Mouse (Mus musculus) liver, embryonic 14.5 days (tissue): ENCODE results near the gene Disp1. TPM values are rescaled to one million over a fixed set of nuclear protein-coding genes. Genes with fewer than 3 reads are reported as not detected.
A peak's percentile ranks its signal among the peaks of the same experiment; 100 is the strongest.

ENCODE experiments used
- ATAC-seq: fragments of 200-750 bp; cut with Nextera tagmentation; 2 replicates; pipeline ENCODE4 v1.8.0; 2017; ENCODE audit warnings: moderate number of reproducible peaks, mild to moderate bottlenecking, moderate library complexity; ENCODE audit not compliant: insufficient read depth
- DNase-seq, 3 experiments: peaks; one replicate each; pipeline ENCODE4 v3.0.0-alpha.2; 2012 to 2013; ENCODE audit warnings: low read depth in 3 of 3, low spot score in 3 of 3
- H3K27ac ChIP-seq: fragments of 300-500 bp; sonication (generic); 2 replicates; pipeline ENCODE4 v1.5.1; 2014; ENCODE audit warnings: moderate library complexity, mild to moderate bottlenecking, control low read depth, inconsistent platforms
- H3K27me3 ChIP-seq: fragments of 300-500 bp; sonication (generic); 2 replicates; pipeline ENCODE4 v1.6.1; 2014; ENCODE audit warnings: mild to moderate bottlenecking, low read length, moderate library complexity; ENCODE audit not compliant: control insufficient read depth, insufficient read depth
- H3K36me3 ChIP-seq: fragments of 300-500 bp; sonication (generic); replicated peaks from 2 replicates; pipeline ENCODE4 v1.6.1; 2014; ENCODE audit warnings: low read depth; ENCODE audit not compliant: control insufficient read depth, insufficient read depth
- H3K4me1 ChIP-seq, 2 experiments: fragments of 200-500 bp in 1 of 2; fragments of 300-500 bp in 1 of 2; sonication (generic) in 1 of 2; replicated peaks; 2 replicates each; pipeline ENCODE4 v1.6.1; 2012 to 2014; ENCODE audit warnings: antibody characterized with exemption in 1 of 2, inconsistent platforms in 1 of 2, low read length in 1 of 2; ENCODE audit not compliant: control insufficient read depth in 2 of 2, insufficient read depth in 2 of 2
- H3K4me2 ChIP-seq: fragments of 300-500 bp; sonication (generic); 2 replicates; pipeline ENCODE4 v1.6.1; 2014; ENCODE audit warnings: low read depth, mild to moderate bottlenecking, control low read depth, moderate library complexity
- H3K4me3 ChIP-seq, 2 experiments: fragments of 200-500 bp in 1 of 2; fragments of 300-500 bp in 1 of 2; sonication (generic) in 1 of 2; 2 replicates each; pipeline ENCODE4 v1.5.1; 2012 to 2014; ENCODE audit warnings: low read depth in 2 of 2, low read length in 2 of 2, mild to moderate bottlenecking in 2 of 2, control low read depth in 1 of 2, inconsistent platforms in 1 of 2, moderate library complexity in 1 of 2; ENCODE audit not compliant: insufficient read depth in 1 of 2
- H3K9ac ChIP-seq: fragments of 300-500 bp; sonication (generic); replicated peaks from 2 replicates; pipeline ENCODE4 v1.6.1; 2014; ENCODE audit warnings: mild to moderate bottlenecking, control low read depth, moderate library complexity
- H3K9me3 ChIP-seq: fragments of 300-500 bp; sonication (generic); 2 replicates; pipeline ENCODE4 v1.6.1; 2016; ENCODE audit warnings: low read length, mixed read lengths; ENCODE audit not compliant: control insufficient read depth
- CTCF ChIP-seq: IDR thresholded peaks from 2 replicates; pipeline ENCODE4 v1.5.1; 2016; ENCODE audit warnings: antibody characterized with exemption, low read depth, control low read depth
- EP300 ChIP-seq: IDR thresholded peaks from 2 replicates; pipeline ENCODE4 v1.6.1; 2016; ENCODE audit warnings: antibody characterized with exemption, low read depth
- WGBS: fragments of 180-500 bp; shearing (Covaris S2); extraction: QIAGEN DNeasy Blood & Tissue Kit; methylation state at CpG from one replicate; pipeline ENCODE4 v1.1.7; 2014; ENCODE audit not compliant: insufficient replicate concordance; 5-methylcytosine and 5-hydroxymethylcytosine counted together
- polyA plus RNA-seq, 2 experiments: library from polyadenylated mRNA; depleted of rRNA in 1 of 2; stranded (reverse) in 1 of 2; unstranded in 1 of 2; fragments of >200 nt; fragmentation: Nextera tagmentation in 1 of 2; extraction: Ambion mirVana in 1 of 2; gene quantifications; 2 replicates each; pipeline versions ENCODE4 v1.2.1 to v1.2.3; 2012 to 2014

The Disp1 gene
- polyA plus RNA-seq, 2 experiments, result 2.0 to 2.4 TPM

DNA sequence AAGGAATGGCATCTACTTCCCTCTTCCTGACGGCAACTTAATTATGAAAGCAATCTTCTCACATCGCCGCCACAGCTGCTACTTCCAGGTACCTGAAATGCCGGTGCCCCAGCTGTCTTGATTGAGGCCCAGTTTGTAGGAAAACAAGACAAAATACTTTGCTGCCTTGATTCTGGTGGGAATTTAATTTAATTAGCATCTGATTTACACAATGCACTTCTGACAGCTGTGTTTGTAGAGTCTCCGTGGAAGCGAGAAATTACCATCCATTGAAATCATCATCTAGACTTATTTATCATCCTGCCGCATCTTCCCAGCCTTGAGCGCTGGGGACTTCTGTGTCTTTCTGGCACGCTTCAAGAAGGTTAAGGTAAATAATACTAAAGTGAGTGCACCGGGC is 31.3 kb upstream of the Disp1 start:
- WGBS, result 64% methylated on average over 10 of the region's 10 CpGs
- Histone ChIP-seq H3K9me3 (no peaks in the 10 kb centered on the region), H3K36me3 (no peaks in the 10 kb centered on the region), H3K4me1 (peaks cover 3 to 12% of the 10 kb centered on the region in 2 experiments; a peak in 3 of 4 replicates), H3K4me2 (no peak overlapping the region), H3K4me3 (no peak overlapping the region), H3K27me3 (no peaks in the 10 kb centered on the region), H3K27ac (no peak overlapping the region), H3K9ac (no peak overlapping the region)
- DNase-seq, result no peak
- TF ChIP-seq EP300, result no peak
- no peak for TF ChIP-seq CTCF
- no peak for ATAC-seq

DNA sequence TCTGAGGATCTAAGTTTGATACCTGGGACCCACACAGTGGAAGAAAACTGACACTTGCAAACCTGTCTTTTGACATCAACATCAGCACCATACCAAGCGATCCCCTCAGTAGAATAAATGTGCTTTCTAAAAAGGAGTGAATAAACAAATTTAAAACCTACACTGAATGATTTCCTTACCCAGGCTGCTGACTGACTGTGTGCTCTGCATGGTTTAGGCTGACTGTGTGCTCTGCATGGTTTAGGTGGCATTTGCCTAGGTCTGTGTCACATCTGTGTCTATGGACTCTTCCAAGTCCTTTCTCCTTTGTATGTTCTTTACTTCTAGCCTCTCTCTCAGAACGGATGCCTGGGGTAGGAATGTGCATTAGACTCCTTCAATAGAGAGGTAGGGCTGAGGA is 30.5 kb upstream of the Disp1 start:
- WGBS, result 52% methylated on average over 2 of the region's 2 CpGs
- Histone ChIP-seq H3K4me2 (no peak overlapping the region), H3K9ac (no peak overlapping the region), H3K4me3 (no peak overlapping the region), H3K9me3 (no peaks in the 10 kb centered on the region), H3K27ac (no peak overlapping the region), H3K36me3 (no peaks in the 10 kb centered on the region), H3K4me1 (peaks cover 3 to 15% of the 10 kb centered on the region in 2 experiments; a peak in 3 of 4 replicates), H3K27me3 (no peaks in the 10 kb centered on the region)
- TF ChIP-seq EP300 (no peak), CTCF (no peak)
- ATAC-seq, result no peak
- no peak for DNase-seq

DNA sequence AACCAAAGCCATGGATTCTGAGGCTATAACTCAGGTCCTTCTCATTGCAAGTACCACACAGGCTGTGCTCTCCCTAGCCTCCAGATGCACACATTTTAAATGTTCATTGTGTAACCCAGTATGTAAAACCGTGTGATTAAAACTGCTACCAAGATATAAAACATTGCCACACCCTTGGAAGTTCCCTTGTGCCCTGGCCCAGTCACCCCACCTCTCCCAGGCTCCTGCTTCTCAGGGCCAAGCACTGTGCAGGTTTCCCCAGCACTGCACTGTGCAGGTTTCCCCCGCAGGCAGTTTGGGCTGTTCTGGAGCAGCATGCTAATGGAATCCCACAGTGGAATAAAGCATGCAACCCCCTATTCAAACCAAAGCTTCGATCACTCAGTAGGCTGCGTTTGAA is 29.3 kb upstream of the Disp1 start:
- Histone ChIP-seq H3K4me2 (no peak overlapping the region), H3K4me1 (peaks cover 3 to 15% of the 10 kb centered on the region in 2 experiments; a peak in 3 of 4 replicates), H3K9me3 (no peaks in the 10 kb centered on the region), H3K27me3 (no peaks in the 10 kb centered on the region), H3K36me3 (no peaks in the 10 kb centered on the region), H3K4me3 (no peak overlapping the region), H3K9ac (no peak overlapping the region), H3K27ac (no peak overlapping the region)
- ATAC-seq (no peak), DNase-seq (peak in 1 of 3 experiments; percentile 23)
- no peak for TF ChIP-seq CTCF
- TF ChIP-seq EP300, result no peak
- WGBS, result 49% methylated on average over 4 of the region's 4 CpGs

GRCm38 (mm10) chr1:183248144-183248543 is 26.8 kb upstream of the Disp1 start:
- H3K9ac ChIP-seq, result no peak overlapping the region
- H3K4me2 ChIP-seq, result no peak overlapping the region
- no peaks in the 10 kb centered on the region for H3K36me3 ChIP-seq
- no peaks in the 10 kb centered on the region for H3K27me3 ChIP-seq
- WGBS, result 12% methylated on average over 1 of the region's 1 CpGs
- no peak overlapping the region for H3K4me3 ChIP-seq
- peaks cover 3 to 15% of the 10 kb centered on the region in 2 experiments; a peak in 3 of 4 replicates for H3K4me1 ChIP-seq
- ATAC-seq (peak; percentile 79), DNase-seq (peak in 2 of 3 experiments; percentile 20 to 25)
- no peaks in the 10 kb centered on the region for H3K9me3 ChIP-seq
- no peak overlapping the region for H3K27ac ChIP-seq
- TF ChIP-seq CTCF (no peak), EP300 (peak; percentile 85)

GRCm38 (mm10) chr1:183243293-183243692 is 22.0 kb upstream of the Disp1 start:
- DNase-seq (no peak), ATAC-seq (no peak)
- no peak overlapping the region for H3K4me2 ChIP-seq
- H3K9me3 ChIP-seq, result no peaks in the 10 kb centered on the region
- H3K27ac ChIP-seq, result no peak overlapping the region
- peaks cover 3 to 8% of the 10 kb centered on the region in 2 experiments; a peak in 3 of 4 replicates for H3K4me1 ChIP-seq
- no peak overlapping the region for H3K4me3 ChIP-seq
- no peaks in the 10 kb centered on the region for H3K36me3 ChIP-seq
- TF ChIP-seq EP300, result no peak
- TF ChIP-seq CTCF, result peak; percentile 37
- WGBS, result 63% methylated on average over 7 of the region's 7 CpGs
- H3K9ac ChIP-seq, result no peak overlapping the region
- no peaks in the 10 kb centered on the region for H3K27me3 ChIP-seq
